Mouse (Mus musculus): ENCODE measurements at regions not wholly inside any gene's neighbourhood (a gene's known extent, or its start where the extent isn't known, plus 50 kb on each side); places are given as distances from the start of the nearest gene placed in this dataset.
"Not testable (repeated sequence)": the region's sequence is repeated elsewhere in the genome, so short reads cannot be mapped to it uniquely, and the experiment has no call there.

DNA sequence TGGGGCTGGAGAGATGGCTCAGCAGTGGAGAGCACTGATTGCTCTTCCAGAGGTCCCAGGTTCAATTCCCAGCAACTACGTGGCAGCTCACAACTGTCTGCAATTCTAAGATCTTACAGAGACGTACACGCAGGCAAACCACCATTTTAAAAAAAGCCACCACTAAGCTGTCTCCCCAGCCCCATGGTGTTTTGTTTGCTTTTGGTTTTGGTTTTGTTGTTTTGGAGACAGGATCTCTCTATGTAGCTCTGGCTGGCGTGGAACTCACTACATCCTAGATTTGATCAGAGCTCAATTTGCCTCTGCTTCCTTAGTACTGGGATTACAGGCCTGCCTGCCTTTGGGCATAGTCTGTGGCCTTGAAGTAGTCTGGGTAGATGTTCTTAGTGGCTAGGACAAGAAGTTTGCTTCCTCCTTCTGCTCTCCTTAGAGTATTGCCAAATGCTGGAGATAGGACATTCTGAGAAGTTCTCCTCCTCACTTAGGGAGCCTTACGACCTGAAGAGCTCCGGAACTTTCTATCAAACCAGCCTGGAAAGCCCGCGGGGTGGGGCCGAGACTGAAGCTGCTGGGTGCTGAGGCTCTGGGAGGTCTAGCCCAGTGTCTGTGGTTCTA, 495.4 kb upstream of the Chrm3 start:
- DNase-seq (ENCODE audit: low spot score) = not testable (repeated sequence)

DNA sequence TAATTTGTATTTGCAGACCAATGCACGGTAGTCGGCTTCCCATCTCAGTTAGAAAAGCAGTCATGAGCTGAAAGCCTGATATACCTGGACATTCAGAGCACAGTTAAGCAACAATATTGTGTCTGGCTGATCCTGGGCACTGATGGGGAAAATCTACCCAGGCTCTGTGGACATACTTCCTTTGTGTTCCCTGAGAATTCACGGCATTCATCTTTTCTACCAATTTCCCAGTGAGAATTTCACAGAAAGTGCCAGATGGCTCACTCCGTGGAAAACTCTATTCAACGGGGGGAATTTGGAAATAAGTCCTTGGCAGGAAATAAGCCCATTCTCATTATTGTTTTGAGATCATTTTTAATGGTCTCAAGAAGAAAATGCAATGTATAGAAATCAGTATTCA, 484.6 kb upstream of the Chrm3 start:
- DNase-seq (ENCODE audit: low spot score) = peak; percentile 13

DNA sequence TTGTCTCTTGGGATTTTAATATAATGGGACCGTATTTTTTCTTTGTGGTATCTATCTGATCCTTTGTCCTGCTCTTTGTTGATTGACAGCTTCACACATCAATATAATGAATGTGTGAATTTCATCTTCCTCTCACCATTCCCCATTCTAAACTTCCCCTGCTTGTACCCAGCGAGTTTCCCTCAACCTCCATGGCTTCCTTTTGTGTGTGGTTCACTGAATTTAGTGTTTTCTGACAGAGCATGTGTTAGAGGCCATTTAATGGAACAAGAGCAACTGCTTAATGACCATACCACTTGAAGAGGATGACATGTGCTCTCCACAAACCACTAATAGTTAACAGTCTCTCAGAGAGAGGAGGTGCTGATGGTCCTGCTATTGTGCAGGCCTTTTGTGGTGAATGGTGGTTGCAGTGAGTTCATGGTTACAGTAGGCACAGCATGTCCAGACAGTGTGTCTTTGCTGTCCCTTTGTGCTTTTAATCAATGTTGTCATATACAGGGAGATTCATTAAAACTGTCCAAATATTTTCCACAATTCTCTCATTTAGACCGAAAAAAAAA, 438.8 kb upstream of the Chrm3 start:
- no peak for DNase-seq (ENCODE audit: low spot score)
